Mouse (Mus musculus) embryonic facial prominence, embryonic 11.5 days (tissue): ENCODE measurements around the gene Ccdc124. TPM values are rescaled to one million over a fixed set of nuclear protein-coding genes. Genes with fewer than 3 reads are reported as not detected.
A peak's percentile ranks its signal among the peaks of the same experiment; 100 is the strongest.

ENCODE experiments used
- ATAC-seq: fragments of 200-750 bp; cut with Nextera tagmentation; replicated peaks from 2 replicates; pipeline ENCODE4 v1.8.0; 2017; ENCODE audit warnings: low read depth; ENCODE audit not compliant: insufficient number of reproducible peaks, low FRiP score, low TSS enrichment
- DNase-seq: peaks from one replicate; pipeline ENCODE4 v3.0.0-alpha.2; 2015; ENCODE audit warnings: low spot score
- H3K27ac ChIP-seq: fragments of 300-500 bp; sonication (generic); replicated peaks from 2 replicates; pipeline ENCODE4 v1.5.1; 2014; ENCODE audit warnings: mild to moderate bottlenecking, low read depth, low read length, control low read depth
- H3K27me3 ChIP-seq: fragments of 300-500 bp; sonication (generic); 2 replicates; pipeline ENCODE4 v1.6.1; 2014; ENCODE audit warnings: mild to moderate bottlenecking, low read length, moderate library complexity, mixed read lengths; ENCODE audit not compliant: control insufficient read depth, insufficient read depth
- H3K36me3 ChIP-seq: fragments of 300-500 bp; sonication (generic); replicated peaks from 2 replicates; pipeline ENCODE4 v1.6.1; 2014; ENCODE audit warnings: low read depth, mild to moderate bottlenecking, low read length, moderate library complexity, mixed read lengths; ENCODE audit not compliant: control insufficient read depth, insufficient read depth
- H3K4me1 ChIP-seq: fragments of 300-500 bp; sonication (generic); 2 replicates; pipeline ENCODE4 v1.6.1; 2014; ENCODE audit warnings: low read length, mixed read lengths; ENCODE audit not compliant: control insufficient read depth, insufficient read depth
- H3K4me2 ChIP-seq: fragments of 300-500 bp; sonication (generic); 2 replicates; pipeline ENCODE4 v1.6.1; 2014; ENCODE audit warnings: low read depth, mild to moderate bottlenecking, control low read depth, low read length, moderate library complexity
- H3K4me3 ChIP-seq: fragments of 300-500 bp; sonication (generic); 2 replicates; pipeline ENCODE4 v1.5.1; 2014; ENCODE audit warnings: low read depth, low read length, control low read depth
- H3K9ac ChIP-seq: fragments of 300-500 bp; sonication (generic); replicated peaks from 2 replicates; pipeline ENCODE4 v1.6.1; 2014; ENCODE audit warnings: mild to moderate bottlenecking, control low read depth, low read length
- H3K9me3 ChIP-seq: fragments of 300-500 bp; sonication (generic); replicated peaks from 2 replicates; pipeline ENCODE4 v1.6.1; 2016; ENCODE audit warnings: mild to moderate bottlenecking, low read length, inconsistent platforms, mixed read lengths; ENCODE audit not compliant: control insufficient read depth
- WGBS: fragments of 180-500 bp; shearing (Covaris S2); extraction: QIAGEN DNeasy Blood & Tissue Kit; methylation state at CpG from one replicate; pipeline ENCODE4 v1.1.7; 2014; 5-methylcytosine and 5-hydroxymethylcytosine counted together
- polyA plus RNA-seq: library from polyadenylated mRNA; unstranded; fragments of >200 nt; fragmentation: Nextera tagmentation; extraction: Ambion mirVana; gene quantifications from 2 replicates; pipeline ENCODE4 v1.2.1, GENCODE M21; 2014

The Ccdc124 gene
- polyA plus RNA-seq, 1 experiment from 2014 or later: 150 TPM

DNA sequence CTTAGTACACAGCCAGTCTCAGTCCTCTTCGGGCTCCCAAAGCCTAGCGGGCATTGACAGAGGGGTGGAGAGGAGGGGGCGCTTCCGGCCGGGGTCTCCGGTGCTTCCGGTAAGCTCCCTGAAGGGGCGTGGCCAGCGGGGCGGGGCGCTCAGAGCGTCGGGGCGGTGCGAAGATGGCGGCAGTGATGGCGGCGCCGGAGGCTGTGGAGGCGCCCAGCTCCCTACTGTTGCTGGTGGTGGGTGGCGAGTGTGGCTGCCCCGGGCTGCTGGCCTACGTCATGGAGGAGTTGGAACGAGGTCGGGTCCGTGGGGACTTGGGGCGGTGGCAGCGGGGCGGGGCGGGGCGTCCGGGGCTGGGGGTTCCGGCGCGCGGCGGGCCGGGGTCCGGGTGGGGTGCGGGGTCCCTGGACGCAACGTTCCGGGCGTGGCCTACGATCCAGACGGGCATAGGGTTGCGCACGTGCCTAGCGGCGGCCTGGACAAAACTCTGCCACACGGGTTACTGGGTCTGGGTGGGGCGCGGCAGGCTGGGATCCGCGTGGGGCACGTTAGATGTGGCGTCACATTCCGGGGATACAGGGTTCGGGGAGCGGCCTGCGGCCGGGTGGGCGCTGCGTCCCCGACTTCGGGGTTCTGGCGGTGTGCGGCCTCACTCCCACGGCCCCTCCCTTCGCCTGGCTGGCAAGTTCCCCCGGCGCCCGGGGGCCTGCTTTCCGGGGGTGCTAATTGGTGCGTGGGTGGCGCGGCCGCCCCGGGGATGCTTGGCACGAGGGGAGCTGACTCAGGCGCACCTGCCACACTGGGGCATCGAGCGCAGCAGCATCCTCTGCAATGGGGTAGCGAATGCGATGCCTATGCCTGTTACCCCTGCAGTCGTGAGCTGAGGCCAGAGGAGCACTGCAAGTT lies 32.3 kb upstream of the Ccdc124 start, which contains the start of gene Map1s:
TSS of gene Map1s (plus strand) at position 102 of the 906 bp plus-strand sequence.
- peak; percentile 87 for ATAC-seq
- peak within 1 kb of the TSS; percentile 92 for H3K4me3 ChIP-seq
- H3K36me3 ChIP-seq: no peaks in the 10 kb centered on the region
- WGBS: under 1% methylated on average over 72 of the region's 86 CpGs
- no peaks in the 10 kb centered on the region for H3K9me3 ChIP-seq
- peak within 1 kb of the TSS; percentile 89 for H3K9ac ChIP-seq
- no peaks in the 10 kb centered on the region for H3K4me1 ChIP-seq
- DNase-seq: peak; percentile 95
- no peaks in the 10 kb centered on the region for H3K27me3 ChIP-seq
- peak within 1 kb of the TSS; percentile 86 for H3K27ac ChIP-seq
- H3K4me2 ChIP-seq: peak within 1 kb of the TSS; percentile 92

DNA sequence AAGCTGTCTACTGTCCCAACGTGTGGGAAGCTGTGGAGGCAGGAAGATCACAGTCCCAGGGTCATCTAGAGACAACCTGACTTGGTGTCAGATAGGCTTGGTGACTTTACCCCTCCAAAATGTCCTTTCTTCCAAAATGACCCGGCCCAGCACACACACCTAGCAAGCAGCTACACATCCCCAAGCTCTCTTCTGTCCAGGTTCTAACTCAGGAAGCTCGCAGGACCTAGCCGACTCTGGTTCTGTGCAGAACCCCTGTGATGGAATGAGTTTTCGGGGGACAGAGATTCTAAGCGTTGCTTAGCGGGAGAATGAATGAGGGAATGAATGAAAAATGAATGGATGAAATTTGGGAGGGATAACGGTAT lies 31.7 kb upstream of the Ccdc124 start:
- Histone ChIP-seq H3K36me3 (no peaks in the 10 kb centered on the region), H3K4me3 (peak overlapping the region; percentile 92), H3K4me2 (peak overlapping the region; percentile 38), H3K4me1 (no peaks in the 10 kb centered on the region), H3K9ac (peak overlapping the region; percentile 89), H3K27me3 (no peaks in the 10 kb centered on the region), H3K27ac (no peak overlapping the region), H3K9me3 (no peaks in the 10 kb centered on the region)
- no peak for DNase-seq
- ATAC-seq: peak; percentile 36; the same call in 1 of the 2 replicates
- WGBS: 21% methylated on average over 8 of the region's 8 CpGs

DNA sequence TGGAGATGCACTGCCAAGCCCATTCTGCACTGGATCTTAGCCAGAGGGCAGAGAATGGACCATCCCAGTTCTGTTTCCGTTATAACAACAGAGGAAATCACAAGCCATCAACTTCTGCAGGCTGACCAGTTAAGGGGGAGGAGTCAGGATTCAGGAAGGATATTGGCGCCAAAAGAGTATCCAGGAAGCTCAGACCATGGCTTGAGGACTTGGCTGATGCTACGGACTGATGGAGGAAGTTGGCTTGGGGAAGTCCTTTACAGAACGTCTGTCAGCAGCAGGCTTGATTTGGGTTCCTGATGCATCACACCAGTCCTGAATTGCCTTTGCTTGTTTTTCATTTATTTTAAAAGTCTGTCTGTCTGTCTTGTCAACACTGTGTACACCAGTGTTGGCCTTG lies 30.8 kb upstream of the Ccdc124 start:
- H3K36me3 ChIP-seq: no peaks in the 10 kb centered on the region
- H3K9me3 ChIP-seq: no peaks in the 10 kb centered on the region
- ATAC-seq (no peak), DNase-seq (no peak)
- no peaks in the 10 kb centered on the region for H3K4me1 ChIP-seq
- no peaks in the 10 kb centered on the region for H3K27me3 ChIP-seq
- no peak overlapping the region for H3K27ac ChIP-seq
- H3K4me2 ChIP-seq: no peak overlapping the region
- 60% methylated on average over 4 of the region's 4 CpGs for WGBS
- H3K9ac ChIP-seq: no peak overlapping the region
- H3K4me3 ChIP-seq: no peak overlapping the region

GRCm38 (mm10) chr8:70903582-70903981 lies 29.8 kb upstream of the Ccdc124 start:
- Histone ChIP-seq H3K9me3 (no peaks in the 10 kb centered on the region), H3K4me3 (no peak overlapping the region), H3K4me2 (no peak overlapping the region), H3K9ac (no peak overlapping the region), H3K4me1 (no peaks in the 10 kb centered on the region), H3K36me3 (no peaks in the 10 kb centered on the region), H3K27me3 (no peaks in the 10 kb centered on the region), H3K27ac (no peak overlapping the region)
- no peak for DNase-seq
- no peak for ATAC-seq

DNA sequence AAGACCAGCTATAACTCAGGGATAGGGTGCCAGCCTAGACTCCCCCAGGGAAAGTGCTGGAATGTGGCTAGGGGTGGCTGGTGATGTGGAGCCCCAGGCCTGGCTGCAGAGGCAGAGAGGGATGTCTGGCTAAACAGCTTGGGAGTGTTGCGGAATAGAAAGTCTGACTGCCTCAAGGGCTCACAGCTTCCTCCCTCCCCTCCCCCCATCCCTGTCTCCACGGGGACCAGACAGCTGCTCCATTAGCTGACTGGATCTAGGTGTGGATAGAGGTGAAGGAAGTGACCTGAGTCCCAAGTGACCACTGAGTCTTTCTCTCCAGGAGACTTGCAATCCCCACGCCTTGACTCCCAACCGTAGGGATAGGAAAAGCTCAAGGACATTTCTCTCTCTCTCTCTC lies 29.4 kb upstream of the Ccdc124 start:
- Histone ChIP-seq H3K36me3 (no peaks in the 10 kb centered on the region), H3K9me3 (no peaks in the 10 kb centered on the region), H3K9ac (no peak overlapping the region), H3K4me2 (no peak overlapping the region), H3K4me3 (no peak overlapping the region), H3K4me1 (no peaks in the 10 kb centered on the region), H3K27me3 (no peaks in the 10 kb centered on the region), H3K27ac (no peak overlapping the region)
- ATAC-seq (no peak), DNase-seq (no peak)
- 33% methylated on average over 4 of the region's 4 CpGs for WGBS

DNA sequence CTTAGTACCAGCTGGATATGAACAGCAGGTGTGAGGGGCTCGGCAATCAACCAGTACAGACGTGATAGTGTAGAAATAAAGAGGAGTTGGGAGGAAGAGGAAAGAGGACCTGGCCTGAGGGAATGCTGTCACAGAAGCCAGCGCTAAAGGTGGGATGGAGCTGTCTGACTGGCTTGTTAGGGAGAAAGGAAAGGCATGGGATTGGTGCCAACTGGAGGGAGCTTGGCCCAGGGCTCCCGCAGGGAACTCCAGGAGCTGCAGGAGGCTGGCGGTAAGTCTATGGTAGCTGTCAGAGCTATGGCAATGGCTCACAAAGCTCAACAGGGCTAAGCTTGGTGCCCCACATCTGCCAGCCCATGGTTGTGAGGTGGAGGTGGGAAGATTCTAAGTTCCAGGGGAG lies 28.5 kb upstream of the Ccdc124 start:
- no peak overlapping the region for H3K9ac ChIP-seq
- H3K4me2 ChIP-seq: no peak overlapping the region
- H3K4me3 ChIP-seq: no peak overlapping the region
- H3K4me1 ChIP-seq: no peaks in the 10 kb centered on the region
- no peaks in the 10 kb centered on the region for H3K36me3 ChIP-seq
- no peaks in the 10 kb centered on the region for H3K9me3 ChIP-seq
- 40% methylated on average over 5 of the region's 5 CpGs for WGBS
- DNase-seq: no peak
- H3K27ac ChIP-seq: no peak overlapping the region
- no peaks in the 10 kb centered on the region for H3K27me3 ChIP-seq
- no peak for ATAC-seq

DNA sequence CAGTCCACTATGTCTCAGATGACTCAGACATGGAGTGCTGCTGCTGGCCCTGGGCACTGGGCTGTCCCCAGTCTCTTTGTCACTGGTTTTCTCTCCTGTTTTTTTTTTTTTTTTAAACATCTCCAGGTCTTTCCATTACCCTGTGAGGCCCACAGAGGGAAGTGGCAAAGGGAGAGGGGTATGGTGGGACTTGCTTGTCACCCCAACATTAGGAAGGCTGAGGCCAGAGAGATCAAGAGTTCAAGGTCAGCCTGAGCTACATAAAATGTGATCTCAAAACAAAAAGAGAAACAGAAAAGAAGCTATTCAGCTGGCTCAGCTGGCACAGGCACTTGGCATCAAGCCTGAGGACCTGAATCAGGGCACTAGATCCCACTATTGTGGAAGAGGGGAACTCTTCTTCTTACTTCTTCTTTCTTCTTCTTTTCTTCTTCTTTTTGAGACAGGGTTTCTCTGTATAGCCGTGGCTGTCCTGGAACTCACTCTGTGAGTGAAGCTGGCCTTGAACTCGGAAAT lies 27.2 kb upstream of the Ccdc124 start:
- Histone ChIP-seq H3K9ac (no peak overlapping the region), H3K27me3 (no peaks in the 10 kb centered on the region), H3K27ac (no peak overlapping the region), H3K4me3 (no peak overlapping the region), H3K4me2 (no peak overlapping the region), H3K4me1 (no peaks in the 10 kb centered on the region), H3K9me3 (no peaks in the 10 kb centered on the region), H3K36me3 (no peaks in the 10 kb centered on the region)
- DNase-seq (no peak), ATAC-seq (no peak)
- WGBS: 89% methylated on average over 2 of the region's 2 CpGs

DNA sequence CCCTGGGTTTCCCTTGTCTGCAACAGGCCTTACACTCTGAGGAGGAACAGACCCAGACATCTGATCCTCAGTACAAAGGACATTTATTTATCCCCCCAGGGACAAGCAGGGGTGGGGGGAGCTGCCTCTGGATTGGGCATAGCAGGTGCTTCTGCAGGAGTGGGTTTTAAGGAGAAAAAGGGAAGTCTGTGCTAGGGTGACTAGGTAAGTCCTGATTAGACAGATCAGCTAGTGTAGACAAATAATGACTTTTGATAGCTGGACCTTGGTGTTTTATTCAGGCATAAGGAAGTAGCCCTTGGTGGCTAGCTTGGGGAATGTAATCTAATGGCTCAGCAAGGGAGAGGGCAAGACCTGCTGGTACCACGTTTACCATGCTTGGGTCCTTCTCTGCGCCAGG lies 25.5 kb upstream of the Ccdc124 start:
- no peak for ATAC-seq
- Histone ChIP-seq H3K4me1 (no peaks in the 10 kb centered on the region; the same call in 1 of the 2 replicates), H3K9me3 (no peaks in the 10 kb centered on the region), H3K4me3 (no peak overlapping the region), H3K27me3 (no peaks in the 10 kb centered on the region), H3K27ac (no peak overlapping the region), H3K9ac (no peak overlapping the region), H3K36me3 (peaks cover 9% of the 10 kb centered on the region), H3K4me2 (no peak overlapping the region)
- no peak for DNase-seq
- WGBS: 86% methylated on average over 2 of the region's 2 CpGs
